Mouse (Mus musculus) T-helper 2 cell (primary cell): ENCODE measurements at regions not wholly inside any gene's neighbourhood (a gene's known extent, or its start where the extent isn't known, plus 50 kb on each side); places are given as distances from the start of the nearest gene placed in this dataset.
"Not testable (repeated sequence)": the region's sequence is repeated elsewhere in the genome, so short reads cannot be mapped to it uniquely, and the experiment has no call there.

ENCODE experiments used
- in situ Hi-C: fragments of 300-600 bp; cut with MboI, MseI; formaldehyde crosslinking; loops from one replicate; pipeline ENCODE4 v1.15.1; 2025; ENCODE audit warnings: high pct_unique_total_duplicates

GRCm38 (mm10) chr16:55758707-55759067, 80.0 kb downstream of the Nfkbiz start:
- in situ Hi-C loops, result no loop called here

- in situ Hi-C loops, result no loop called here
These were observed 80.6 kb downstream of the Nfkbiz start for GRCm38 (mm10) chr16:55757952-55758706.

GRCm38 (mm10) chr16:55757422-55757815, 81.3 kb downstream of the Nfkbiz start:
- in situ Hi-C loops, result not testable (repeated sequence)

GRCm38 (mm10) chr16:55756764-55757421, 81.8 kb downstream of the Nfkbiz start:
- in situ Hi-C loops, result no loop called here

- in situ Hi-C loops, result no loop called here
These were observed 83.3 kb downstream of the Nfkbiz start for GRCm38 (mm10) chr16:55755309-55755832.

- in situ Hi-C loops, result no loop called here
These were observed 84.5 kb downstream of the Nfkbiz start for GRCm38 (mm10) chr16:55754092-55754763.

GRCm38 (mm10) chr16:55753380-55753779, 85.3 kb downstream of the Nfkbiz start:
- in situ Hi-C loops, result no loop called here

GRCm38 (mm10) chr16:55747250-55747649, 91.4 kb downstream of the Nfkbiz start:
- in situ Hi-C loops, result loop anchor here (5.0 kb wide), 1 partner anchor 110 kb away; no protein-coding TSS in a partner anchor

- in situ Hi-C loops, result loop anchor here (5.0 kb wide), 1 partner anchor 109 kb away; no protein-coding TSS in a partner anchor
These were observed 92.5 kb downstream of the Nfkbiz start for GRCm38 (mm10) chr16:55746159-55746558.

GRCm38 (mm10) chr16:55745094-55745493, 93.6 kb downstream of the Nfkbiz start:
- in situ Hi-C loops, result loop anchor here (5.0 kb wide), 1 partner anchor 108 kb away; no protein-coding TSS in a partner anchor

GRCm38 (mm10) chr16:55741099-55741863, 97.4 kb downstream of the Nfkbiz start:
- in situ Hi-C loops, result no loop called here

GRCm38 (mm10) chr16:55738741-55739140, 100.0 kb downstream of the Nfkbiz start:
- in situ Hi-C loops, result no loop called here

GRCm38 (mm10) chr16:55735476-55735968, 103.2 kb downstream of the Nfkbiz start:
- in situ Hi-C loops, result no loop called here

- in situ Hi-C loops, result no loop called here
These were observed 104.4 kb downstream of the Nfkbiz start for GRCm38 (mm10) chr16:55734301-55734700.

- in situ Hi-C loops, result no loop called here
These were observed 104.9 kb downstream of the Nfkbiz start for GRCm38 (mm10) chr16:55733751-55734150.

- in situ Hi-C loops, result no loop called here
These were observed 107.7 kb downstream of the Nfkbiz start for GRCm38 (mm10) chr16:55731003-55731402.

- in situ Hi-C loops, result no loop called here
These were observed 112.2 kb downstream of the Nfkbiz start for GRCm38 (mm10) chr16:55726538-55726937.

GRCm38 (mm10) chr16:55720430-55720829, 118.3 kb downstream of the Nfkbiz start:
- in situ Hi-C loops, result no loop called here

- in situ Hi-C loops, result no loop called here
These were observed 128.7 kb downstream of the Nfkbiz start for GRCm38 (mm10) chr16:55710017-55710416.

- in situ Hi-C loops, result no loop called here
These were observed 132.2 kb downstream of the Nfkbiz start for GRCm38 (mm10) chr16:55706502-55706901.

GRCm38 (mm10) chr16:55698489-55698892, 140.2 kb downstream of the Nfkbiz start:
- in situ Hi-C loops, result no loop called here
